Mouse (Mus musculus) lung, postnatal 0 days (tissue): ENCODE results near the gene D1Pas1. TPM values are rescaled to one million over a fixed set of nuclear protein-coding genes. Genes with fewer than 3 reads are reported as not detected.

Source experiments
- ATAC-seq: fragments of 200-750 bp; cut with Nextera tagmentation; 2 replicates; pipeline ENCODE4 v1.8.0; 2017; ENCODE audit warnings: moderate library complexity
- DNase-seq: peaks from one replicate; pipeline ENCODE4 v3.0.0-alpha.2; 2016; ENCODE audit warnings: low spot score
- H3K27ac ChIP-seq: fragments of 300-500 bp; sonication (generic); 2 replicates; pipeline ENCODE4 v1.5.1; 2014; ENCODE audit warnings: antibody characterized with exemption, mild to moderate bottlenecking, low read length, mixed read lengths
- H3K27me3 ChIP-seq: fragments of 300-500 bp; sonication (generic); replicated peaks from 2 replicates; pipeline ENCODE4 v1.6.1; 2014; ENCODE audit warnings: low read length, mixed read lengths; ENCODE audit not compliant: insufficient read depth
- H3K36me3 ChIP-seq: fragments of 300-500 bp; sonication (generic); 2 replicates; pipeline ENCODE4 v1.6.1; 2014; ENCODE audit warnings: low read length, mixed read lengths; ENCODE audit not compliant: insufficient read depth
- H3K4me1 ChIP-seq: fragments of 300-500 bp; sonication (generic); 2 replicates; pipeline ENCODE4 v1.6.1; 2014; ENCODE audit warnings: antibody characterized with exemption, low read depth, low read length, mixed read lengths; ENCODE audit not compliant: insufficient read depth
- H3K4me2 ChIP-seq: fragments of 300-500 bp; sonication (generic); replicated peaks from 2 replicates; pipeline ENCODE4 v1.6.1; 2014; ENCODE audit warnings: low read depth, mild to moderate bottlenecking, low read length, moderate library complexity, mixed read lengths
- H3K4me3 ChIP-seq: fragments of 300-500 bp; sonication (generic); 2 replicates; pipeline ENCODE4 v1.5.1; 2014; ENCODE audit warnings: low read depth, low read length
- H3K9ac ChIP-seq: fragments of 300-500 bp; sonication (generic); replicated peaks from 2 replicates; pipeline ENCODE4 v1.6.1; 2014; ENCODE audit warnings: low read depth, mild to moderate bottlenecking
- H3K9me3 ChIP-seq: fragments of 300-500 bp; sonication (generic); 2 replicates; pipeline ENCODE4 v1.6.1; 2016; ENCODE audit warnings: low read length, mixed read lengths
- CTCF ChIP-seq: IDR thresholded peaks from 2 replicates; pipeline ENCODE4 v1.5.1; 2016; ENCODE audit warnings: antibody characterized with exemption, mild to moderate bottlenecking
- EP300 ChIP-seq: IDR thresholded peaks from 2 replicates; pipeline ENCODE4 v1.6.1; 2016; ENCODE audit warnings: antibody characterized with exemption, mild to moderate bottlenecking, control low read depth
- WGBS: fragments of 180-500 bp; shearing (Covaris S2); extraction: QIAGEN DNeasy Blood & Tissue Kit; methylation state at CpG from one replicate; pipeline ENCODE4 v1.1.7; 2014; 5-methylcytosine and 5-hydroxymethylcytosine counted together
- polyA plus RNA-seq: library from polyadenylated mRNA; unstranded; fragments of >200 nt; fragmentation: Nextera tagmentation; extraction: Ambion mirVana; gene quantifications from 2 replicates; pipeline ENCODE4 v1.2.1, GENCODE M21; 2015

D1Pas1 gene
- polyA plus RNA-seq, 1 experiment from 2014 or later = not detected

GRCm38 (mm10) chr1:186927494-186927893, 39.7 kb upstream of the D1Pas1 start:
- Histone ChIP-seq H3K4me2 (no peak overlapping the region), H3K27me3 (no peaks in the 10 kb centered on the region), H3K4me1 (no peaks in the 10 kb centered on the region), H3K9ac (no peak overlapping the region), H3K9me3 (no peaks in the 10 kb centered on the region), H3K27ac (no peak overlapping the region), H3K4me3 (no peak overlapping the region), H3K36me3 (no peaks in the 10 kb centered on the region)
- DNase-seq (no peak), ATAC-seq (no peak)
- WGBS = 69% methylated on average over 4 of the region's 4 CpGs
- TF ChIP-seq CTCF (no peak), EP300 (no peak)

- no peak for TF ChIP-seq CTCF
- TF ChIP-seq EP300 = no peak
- H3K9ac ChIP-seq = no peak overlapping the region
- H3K4me1 ChIP-seq = no peaks in the 10 kb centered on the region
- H3K27me3 ChIP-seq = no peaks in the 10 kb centered on the region
- H3K36me3 ChIP-seq = no peaks in the 10 kb centered on the region
- H3K9me3 ChIP-seq = no peaks in the 10 kb centered on the region
- ATAC-seq = 0 out of 2 replicates have a peak, but pooled peaks have one; percentile 32
- H3K4me2 ChIP-seq = no peak overlapping the region
- H3K27ac ChIP-seq = no peak overlapping the region
- no peak overlapping the region for H3K4me3 ChIP-seq
- DNase-seq = peak; percentile 13
- WGBS = 55% methylated on average over 13 of the region's 13 CpGs
Measured at GRCm38 (mm10) chr1:186930160-186930887, 36.9 kb upstream of the D1Pas1 start.

GRCm38 (mm10) chr1:186930888-186931233, 36.4 kb upstream of the D1Pas1 start:
- no peaks in the 10 kb centered on the region for H3K4me1 ChIP-seq
- WGBS = 83% methylated on average over 6 of the region's 6 CpGs

GRCm38 (mm10) chr1:186934205-186934604, 33.0 kb upstream of the D1Pas1 start:
- DNase-seq (no peak), ATAC-seq (no peak)
- no peak overlapping the region for H3K9ac ChIP-seq
- H3K9me3 ChIP-seq = no peaks in the 10 kb centered on the region
- H3K4me3 ChIP-seq = no peak overlapping the region
- no peak overlapping the region for H3K4me2 ChIP-seq
- no peaks in the 10 kb centered on the region for H3K27me3 ChIP-seq
- no peaks in the 10 kb centered on the region for H3K4me1 ChIP-seq
- H3K36me3 ChIP-seq = no peaks in the 10 kb centered on the region
- no peak overlapping the region for H3K27ac ChIP-seq
- TF ChIP-seq EP300 = no peak
- 93% methylated on average over 1 of the region's 1 CpGs for whole genome bisulfite sequencing

More at GRCm38 (mm10) chr1:186930888-186931233, 36.4 kb upstream of the D1Pas1 start:
- Histone ChIP-seq H3K27me3 (no peaks in the 10 kb centered on the region), H3K4me3 (no peak overlapping the region), H3K27ac (no peak overlapping the region), H3K9ac (no peak overlapping the region), H3K4me2 (no peak overlapping the region), H3K9me3 (no peaks in the 10 kb centered on the region), H3K36me3 (no peaks in the 10 kb centered on the region)
- ATAC-seq (no peak), DNase-seq (no peak)
- no peak for TF ChIP-seq CTCF
- TF ChIP-seq EP300 = no peak

- no peak for DNase-seq
- no peaks in the 10 kb centered on the region for H3K9me3 ChIP-seq
- TF ChIP-seq EP300 (no peak), CTCF (no peak)
- H3K4me2 ChIP-seq = no peak overlapping the region
- WGBS = 55% methylated on average over 4 of the region's 4 CpGs
- H3K4me1 ChIP-seq = no peaks in the 10 kb centered on the region
- no peaks in the 10 kb centered on the region for H3K36me3 ChIP-seq
- no peak for ATAC-seq
- no peak overlapping the region for H3K27ac ChIP-seq
- no peak overlapping the region for H3K9ac ChIP-seq
- H3K27me3 ChIP-seq = no peaks in the 10 kb centered on the region
- no peak overlapping the region for H3K4me3 ChIP-seq
Measured at GRCm38 (mm10) chr1:186952381-186952780, 14.8 kb upstream of the D1Pas1 start.

GRCm38 (mm10) chr1:186954591-186954990, 12.6 kb upstream of the D1Pas1 start:
- Histone ChIP-seq H3K9me3 (no peaks in the 10 kb centered on the region), H3K27me3 (no peaks in the 10 kb centered on the region), H3K27ac (no peak overlapping the region), H3K4me2 (no peak overlapping the region), H3K4me3 (no peak overlapping the region), H3K36me3 (no peaks in the 10 kb centered on the region), H3K4me1 (no peaks in the 10 kb centered on the region), H3K9ac (no peak overlapping the region)
- 79% methylated on average over 4 of the region's 4 CpGs for WGBS
- ATAC-seq = no peak
- no peak for DNase-seq
- TF ChIP-seq CTCF (no peak), EP300 (no peak)
